Mouse (Mus musculus) midbrain, embryonic 16.5 days (tissue): Measurements from ENCODE around the gene Ecpas. TPM values are rescaled to one million over a fixed set of nuclear protein-coding genes. Genes with fewer than 3 reads are reported as not detected.
A peak's percentile ranks its signal among the peaks of the same experiment; 100 is the strongest.

Source experiments
- ATAC-seq: fragments of 200-750 bp; cut with Nextera tagmentation; 2 replicates; pipeline ENCODE4 v1.8.0; 2017; ENCODE audit warnings: moderate TSS enrichment
- H3K27ac ChIP-seq: fragments of 300-500 bp; sonication (generic); 2 replicates; pipeline ENCODE4 v1.5.1; 2014; ENCODE audit warnings: mild to moderate bottlenecking, low read length, mixed read lengths
- H3K27me3 ChIP-seq: fragments of 300-500 bp; sonication (generic); 2 replicates; pipeline ENCODE4 v1.6.1; 2014; ENCODE audit warnings: low read depth, low read length, mixed read lengths; ENCODE audit not compliant: control insufficient read depth, insufficient read depth
- H3K36me3 ChIP-seq: fragments of 300-500 bp; sonication (generic); 2 replicates; pipeline ENCODE4 v1.6.1; 2014; ENCODE audit warnings: mild to moderate bottlenecking, low read length, moderate library complexity, mixed read lengths; ENCODE audit not compliant: control insufficient read depth, insufficient read depth
- H3K4me1 ChIP-seq: fragments of 300-500 bp; sonication (generic); 2 replicates; pipeline ENCODE4 v1.6.1; 2014; ENCODE audit warnings: mild to moderate bottlenecking, low read length, mixed read lengths; ENCODE audit not compliant: control insufficient read depth, insufficient read depth
- H3K4me2 ChIP-seq: fragments of 300-500 bp; sonication (generic); 2 replicates; pipeline ENCODE4 v1.6.1; 2014; ENCODE audit warnings: mild to moderate bottlenecking, low read length, mixed read lengths
- H3K4me3 ChIP-seq: fragments of 300-500 bp; sonication (generic); 2 replicates; pipeline ENCODE4 v1.5.1; 2014; ENCODE audit warnings: low read depth, mild to moderate bottlenecking, low read length, moderate library complexity, mixed read lengths
- H3K9ac ChIP-seq: fragments of 300-500 bp; sonication (generic); 2 replicates; pipeline ENCODE4 v1.6.1; 2014; ENCODE audit warnings: low read depth, low read length, mixed read lengths
- H3K9me3 ChIP-seq: fragments of 300-500 bp; sonication (generic); replicated peaks from 2 replicates; pipeline ENCODE4 v1.6.1; 2014; ENCODE audit warnings: mild to moderate bottlenecking, low read length, mixed read lengths; ENCODE audit not compliant: control insufficient read depth, poor library complexity, severe bottlenecking
- WGBS: fragments of 180-500 bp; shearing (Covaris S2); extraction: QIAGEN DNeasy Blood & Tissue Kit; methylation state at CpG from one replicate; pipeline ENCODE4 v1.1.7; 2014; 5-methylcytosine and 5-hydroxymethylcytosine counted together
- polyA plus RNA-seq: library from polyadenylated mRNA; unstranded; fragments of >200 nt; fragmentation: Nextera tagmentation; extraction: Ambion mirVana; gene quantifications from 2 replicates; pipeline ENCODE4 v1.2.1, GENCODE M21; 2015

Ecpas gene
- polyA plus RNA-seq, 1 experiment from 2014 or later, result 33.2 TPM

DNA sequence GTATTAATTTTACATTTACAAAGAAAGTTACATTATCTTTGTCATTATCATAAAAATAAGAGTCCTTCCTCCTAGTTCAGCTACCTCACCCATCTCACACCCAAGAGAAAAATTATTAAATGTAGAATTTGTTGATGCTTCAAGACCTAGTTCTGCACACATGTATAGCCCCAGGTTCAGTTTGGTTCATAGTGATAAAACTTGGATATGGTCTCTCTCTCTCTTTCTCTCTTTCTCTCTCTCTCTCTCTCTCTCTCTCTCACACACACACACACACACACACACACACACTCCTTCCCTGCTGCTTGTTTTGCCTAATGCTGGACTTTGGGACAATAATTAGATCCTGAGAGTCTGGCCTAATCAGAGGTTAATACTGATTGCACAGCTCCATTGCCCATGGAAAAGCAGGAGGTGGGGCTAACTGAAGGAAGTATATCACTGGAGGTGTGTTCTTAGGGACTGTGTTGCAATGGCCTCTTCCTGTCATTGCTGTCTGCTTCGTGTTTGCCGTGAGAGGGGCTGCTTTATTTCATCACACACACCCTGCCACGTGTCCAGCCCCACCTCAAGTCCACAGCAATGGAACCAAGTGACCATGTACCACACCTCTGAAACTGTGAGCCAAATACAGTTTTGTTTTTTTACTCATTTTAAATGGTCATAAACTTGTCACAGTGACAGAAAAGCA is 932 bp upstream of the Ecpas start:
- H3K4me3 ChIP-seq, result peak overlapping the region; percentile 92
- ATAC-seq, result no peak

DNA sequence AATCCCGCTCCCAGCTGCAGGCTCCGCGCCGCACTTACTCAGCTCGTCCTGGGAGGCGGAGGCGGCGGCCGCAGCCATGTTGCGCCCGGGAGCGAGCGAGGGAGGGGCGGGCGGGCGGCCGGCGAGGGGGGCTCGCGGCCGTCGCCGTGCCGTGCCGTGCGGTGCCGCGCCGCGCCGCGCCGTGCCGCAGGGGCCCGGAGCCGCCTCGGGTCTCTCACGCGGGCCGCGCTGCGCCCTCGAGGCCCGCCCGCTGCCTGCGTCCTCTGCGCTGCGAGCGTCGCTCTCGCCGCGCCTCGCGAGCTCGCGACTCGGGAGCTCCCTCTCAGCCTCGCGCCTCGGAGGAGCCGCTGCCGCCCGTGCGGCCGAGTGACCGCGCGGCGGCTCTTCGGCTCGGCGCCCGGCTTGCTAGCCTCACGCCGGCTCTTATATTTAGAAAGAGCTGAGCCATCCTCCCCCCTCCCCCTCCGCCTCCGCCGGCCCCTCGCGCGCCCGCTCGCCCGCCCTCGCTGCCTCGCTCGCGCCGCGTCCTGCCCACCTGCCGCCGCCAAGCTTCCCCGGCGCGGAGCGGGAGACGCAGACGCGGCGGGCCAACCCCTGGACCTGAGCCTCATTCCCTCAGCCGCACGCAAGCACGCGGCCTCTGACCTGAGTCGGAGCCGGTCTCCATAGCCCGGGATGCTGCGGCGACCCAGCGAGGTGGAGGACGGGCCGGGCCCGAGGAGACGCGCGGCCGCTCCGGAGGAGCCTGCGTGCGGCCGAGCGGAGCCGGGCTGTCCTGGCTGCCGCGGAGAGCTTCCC is 519 bp downstream of the Ecpas start:
- Histone ChIP-seq H3K36me3 (no peaks in the 10 kb centered on the region), H3K4me2 (peak overlapping the region; percentile 85), H3K9ac (peak overlapping the region; percentile 98), H3K4me1 (peaks cover 16% of the 10 kb centered on the region), H3K27ac (peak overlapping the region; percentile 99), H3K4me3 (peak overlapping the region; percentile 92), H3K27me3 (no peaks in the 10 kb centered on the region), H3K9me3 (no peaks in the 10 kb centered on the region)
- peak; percentile 86 for ATAC-seq
- 0% methylated on average over 90 of the region's 126 CpGs for WGBS

More for the DNA sequence above, 932 bp upstream of the Ecpas start:
- Histone ChIP-seq H3K27me3 (no peaks in the 10 kb centered on the region), H3K9me3 (no peaks in the 10 kb centered on the region), H3K27ac (no peak overlapping the region), H3K4me1 (peaks cover 16% of the 10 kb centered on the region), H3K9ac (no peak overlapping the region), H3K4me2 (peak overlapping the region; percentile 85), H3K36me3 (no peaks in the 10 kb centered on the region)
- WGBS, result 47% methylated on average over 3 of the region's 3 CpGs

DNA sequence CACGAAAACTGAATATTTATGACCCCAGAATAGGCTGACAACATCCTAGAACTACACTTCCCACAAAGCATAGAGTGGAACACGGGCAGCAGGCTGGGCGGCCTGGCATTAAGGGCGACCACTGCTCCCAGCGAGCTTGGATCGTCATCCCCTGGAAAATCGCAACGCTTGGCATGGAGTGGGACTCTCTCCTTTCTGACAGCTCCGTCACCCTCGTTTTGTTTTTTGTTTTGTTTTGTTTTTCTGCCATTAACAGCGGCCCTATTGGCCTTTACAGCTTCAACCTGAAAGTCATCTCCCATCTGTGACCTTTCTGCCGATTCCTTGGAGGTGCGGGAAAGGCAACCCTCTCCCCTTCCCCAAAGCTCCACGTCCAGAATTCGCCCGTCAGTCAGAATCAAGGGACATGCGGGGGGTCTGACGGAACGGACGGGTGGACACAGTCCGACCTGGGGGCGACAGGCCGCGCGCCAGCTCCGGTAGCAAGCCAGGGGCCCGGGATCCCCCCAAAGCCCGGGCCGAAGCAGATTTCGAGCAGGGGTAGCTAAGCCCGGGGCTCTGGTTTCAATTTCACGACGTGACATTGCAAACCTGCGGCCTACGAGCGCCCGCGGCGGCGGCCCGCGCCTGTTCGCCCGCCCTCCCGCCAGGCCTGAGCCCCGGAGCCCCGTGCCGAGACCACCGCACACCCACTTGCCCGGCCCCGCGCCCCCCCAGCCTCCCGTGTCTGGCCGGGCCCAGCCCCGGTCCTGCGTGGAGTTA is 1.3 kb downstream of the Ecpas start:
- no peaks in the 10 kb centered on the region for H3K27me3 ChIP-seq
- peak overlapping the region; percentile 92 for H3K4me3 ChIP-seq
- peak; percentile 84 for ATAC-seq
- no peaks in the 10 kb centered on the region for H3K36me3 ChIP-seq
- WGBS, result under 1% methylated on average over 54 of the region's 56 CpGs
- no peaks in the 10 kb centered on the region for H3K9me3 ChIP-seq
- H3K4me2 ChIP-seq, result peak overlapping the region; percentile 85
- H3K4me1 ChIP-seq, result peaks cover 16% of the 10 kb centered on the region
- peak overlapping the region; percentile 98 for H3K9ac ChIP-seq
- peak overlapping the region; percentile 99 for H3K27ac ChIP-seq

DNA sequence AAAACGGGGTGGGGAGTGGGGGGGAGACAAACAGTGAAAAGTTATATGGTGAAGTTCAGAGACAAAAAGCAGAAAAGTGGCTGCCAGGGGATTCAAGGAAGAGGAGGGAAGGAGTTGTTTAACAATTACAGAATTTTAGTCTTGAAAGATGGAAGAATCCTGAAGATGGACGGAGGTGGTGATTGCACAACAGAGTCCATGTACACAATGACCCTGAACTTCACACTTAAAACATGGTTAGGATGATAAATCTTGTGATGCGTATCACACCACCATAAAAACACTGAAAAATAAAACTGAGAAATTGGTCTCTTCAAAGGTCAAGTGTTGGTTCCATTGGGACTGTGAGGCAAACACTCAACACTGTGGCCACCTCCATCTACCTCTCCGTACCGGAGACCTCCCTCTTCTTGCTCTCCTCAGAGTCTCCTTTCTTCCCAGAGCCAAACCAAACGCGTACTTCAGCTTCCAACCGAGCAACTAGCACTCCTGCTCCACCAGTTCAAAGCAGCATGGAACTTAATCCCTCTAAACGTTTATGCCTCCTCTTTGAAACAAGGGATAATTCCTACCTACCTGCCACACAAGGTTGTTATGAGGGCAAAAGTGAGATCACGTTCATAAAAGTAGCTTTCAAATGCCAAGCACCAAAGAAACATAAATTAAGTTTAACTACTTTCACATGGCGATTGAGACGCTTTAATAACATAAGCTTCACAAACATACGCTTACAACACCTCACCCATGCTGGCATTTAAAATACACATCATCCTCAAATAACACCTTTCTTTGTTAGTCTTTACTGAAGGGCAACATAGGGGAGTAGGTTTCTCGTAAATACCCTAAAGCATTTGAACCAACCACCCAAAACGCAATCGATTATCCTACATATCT is 2.1 kb downstream of the Ecpas start:
- Histone ChIP-seq H3K4me2 (peak overlapping the region; percentile 85), H3K27me3 (no peaks in the 10 kb centered on the region), H3K27ac (peak overlapping the region; percentile 99), H3K4me1 (peaks cover 16% of the 10 kb centered on the region), H3K9me3 (no peaks in the 10 kb centered on the region), H3K4me3 (peak overlapping the region; percentile 92), H3K36me3 (no peaks in the 10 kb centered on the region), H3K9ac (peak overlapping the region; percentile 98)
- ATAC-seq, result no peak; the same call in 1 of the 2 replicates
- WGBS, result 32% methylated on average over 16 of the region's 16 CpGs

DNA sequence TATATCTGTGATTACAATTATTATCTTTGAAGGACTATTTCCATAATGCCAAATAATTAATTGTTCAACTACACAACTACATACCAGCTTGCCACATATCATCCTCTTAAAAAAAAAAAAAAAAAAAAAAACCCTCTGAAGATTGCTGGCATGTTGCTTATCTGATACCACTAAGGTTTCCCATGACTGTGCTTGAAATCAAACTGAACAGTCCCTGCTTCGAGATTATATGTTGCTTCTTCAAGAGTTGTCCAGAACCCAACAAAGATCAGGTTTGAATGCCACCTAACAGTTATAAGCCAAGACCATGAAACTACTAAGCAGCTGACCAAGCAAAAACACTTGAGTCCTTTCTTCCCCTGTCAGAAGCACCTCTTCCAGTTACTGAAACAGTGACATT is 5.1 kb downstream of the Ecpas start:
- H3K36me3 ChIP-seq, result no peaks in the 10 kb centered on the region
- peaks cover 10% of the 10 kb centered on the region for H3K4me1 ChIP-seq
- H3K4me2 ChIP-seq, result no peak overlapping the region
- no peaks in the 10 kb centered on the region for H3K27me3 ChIP-seq
- no peak overlapping the region for H3K9ac ChIP-seq
- WGBS, result 98% methylated on average over 1 of the region's 1 CpGs
- H3K27ac ChIP-seq, result no peak overlapping the region
- H3K4me3 ChIP-seq, result no peak overlapping the region
- ATAC-seq, result no peak
- H3K9me3 ChIP-seq, result no peaks in the 10 kb centered on the region

DNA sequence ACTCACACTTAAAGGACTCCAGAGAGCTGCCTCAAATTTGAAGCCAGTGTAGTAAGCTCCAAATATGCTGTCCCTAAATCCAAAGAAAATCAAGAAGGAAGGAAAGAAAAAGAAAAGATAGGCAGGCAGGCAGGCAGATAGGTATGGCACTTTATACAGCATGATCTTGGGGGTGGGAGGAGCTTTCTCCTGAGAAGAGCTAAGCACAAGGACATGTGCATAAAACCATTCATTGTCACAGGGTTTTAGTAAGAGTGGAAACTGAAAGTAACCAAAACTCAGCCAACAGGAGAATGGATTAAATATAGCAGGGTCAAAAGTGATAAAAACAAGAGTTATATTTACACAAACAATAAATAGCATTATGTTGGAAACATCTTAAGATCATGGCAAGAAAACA is 14.2 kb downstream of the Ecpas start:
- ATAC-seq, result no peak
- Histone ChIP-seq H3K4me3 (no peak overlapping the region), H3K36me3 (no peaks in the 10 kb centered on the region), H3K4me1 (no peaks in the 10 kb centered on the region), H3K27ac (no peak overlapping the region), H3K4me2 (no peak overlapping the region), H3K27me3 (no peaks in the 10 kb centered on the region), H3K9me3 (no peaks in the 10 kb centered on the region), H3K9ac (no peak overlapping the region)

DNA sequence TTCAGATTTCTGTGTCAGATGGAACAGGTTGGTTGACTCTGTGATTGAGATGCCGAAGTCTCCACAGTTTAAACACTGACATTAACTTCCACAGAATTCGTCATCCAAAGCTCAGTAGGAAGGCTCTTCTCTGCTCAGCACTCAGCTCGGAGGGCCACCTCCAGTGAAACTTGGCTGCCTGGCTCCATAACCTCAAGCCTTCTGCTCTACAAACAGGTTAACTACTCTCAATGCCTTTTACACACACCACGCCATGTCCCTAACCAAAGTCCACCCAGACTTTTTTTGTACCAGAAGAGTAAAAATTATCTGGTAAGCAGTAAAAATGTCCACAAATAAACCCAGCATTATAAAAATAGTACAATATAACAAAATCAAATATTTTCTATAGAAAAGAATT is 15.1 kb downstream of the Ecpas start:
- no peak for ATAC-seq
- Histone ChIP-seq H3K27ac (no peak overlapping the region), H3K4me3 (no peak overlapping the region), H3K9me3 (no peaks in the 10 kb centered on the region), H3K27me3 (no peaks in the 10 kb centered on the region), H3K4me1 (no peaks in the 10 kb centered on the region), H3K4me2 (no peak overlapping the region), H3K9ac (no peak overlapping the region), H3K36me3 (no peaks in the 10 kb centered on the region)
- 69% methylated on average over 4 of the region's 4 CpGs for WGBS

DNA sequence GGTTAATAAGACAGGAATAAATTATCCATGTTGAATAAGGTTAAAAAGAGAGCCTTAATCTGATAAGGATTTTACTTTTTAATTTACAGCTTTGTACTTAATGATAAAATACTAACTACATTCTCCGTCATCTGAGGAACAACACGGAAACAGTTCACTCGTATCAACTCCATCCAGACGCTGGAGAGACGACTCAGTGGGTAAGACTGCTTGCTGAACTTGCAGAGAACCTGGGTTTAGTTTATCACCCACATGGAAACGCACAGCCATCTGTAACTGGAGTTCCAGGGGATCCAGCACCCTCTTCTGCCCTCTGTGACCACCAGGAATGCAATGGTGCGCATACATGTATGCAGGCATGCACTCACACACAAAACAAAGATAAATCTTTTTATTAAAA is 18.1 kb downstream of the Ecpas start:
- Histone ChIP-seq H3K27ac (no peak overlapping the region), H3K36me3 (no peaks in the 10 kb centered on the region), H3K4me3 (no peak overlapping the region), H3K9ac (no peak overlapping the region), H3K9me3 (no peaks in the 10 kb centered on the region), H3K4me2 (no peak overlapping the region), H3K27me3 (no peaks in the 10 kb centered on the region), H3K4me1 (no peaks in the 10 kb centered on the region)
- no peak for ATAC-seq
- 85% methylated on average over 7 of the region's 7 CpGs for WGBS
